Mouse (Mus musculus): ENCODE results near the gene Ptpru. TPM values are rescaled to one million over a fixed set of nuclear protein-coding genes. Genes with fewer than 3 reads are reported as not detected.

Gene Ptpru
- total and polyA plus RNA-seq, 2 experiments from 2014 or later = 22.2 to 34.2 TPM

DNA sequence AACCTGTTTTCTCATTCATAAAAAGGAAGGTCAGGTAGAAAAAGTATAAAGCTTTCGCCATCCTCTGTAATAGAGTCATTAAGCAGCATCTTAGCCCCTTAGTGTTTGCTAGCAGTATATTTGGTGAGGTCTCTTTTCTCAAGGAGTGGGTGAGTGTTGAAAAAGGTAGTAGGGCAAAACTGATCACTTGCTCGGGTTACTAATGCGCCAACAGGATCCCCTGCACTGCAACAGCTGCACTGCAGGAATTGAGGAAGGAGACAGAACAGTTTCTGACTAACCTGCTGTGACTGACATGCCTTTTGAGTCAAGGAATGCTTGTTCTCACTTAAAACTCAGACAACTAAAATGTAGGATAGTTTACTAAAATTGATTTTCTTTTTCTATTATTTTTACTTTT lies 37.2 kb upstream of the Ptpru start:
- H3K36me3 ChIP-seq (ENCODE audit: insufficient read depth, low read length) = no peaks in the 10 kb centered on the region
- H3K27me3 ChIP-seq (ENCODE audit: insufficient read depth, low read length) = no peaks in the 10 kb centered on the region
- 32% methylated on average over 3 of the region's 3 CpGs for WGBS
- H3K9ac ChIP-seq (replicated peaks; ENCODE audit: low read length, poor library complexity, severe bottlenecking) = peak overlapping the region; percentile 100; the same call in 1 of the 2 replicates
- no peak for TF ChIP-seq CTCF (IDR thresholded peaks at IDR 0.05)
- DNase-seq (ENCODE audit: low spot score) (no peak), ATAC-seq (ENCODE audit: low FRiP score) (no peak)
- H3K4me3 ChIP-seq (ENCODE audit: low read depth, low read length) = peak overlapping the region; percentile 99
- peak overlapping the region; percentile 92 for H3K4me2 ChIP-seq (ENCODE audit: low read depth, low read length, poor library complexity, severe bottlenecking)
- no peaks in the 10 kb centered on the region for H3K9me3 ChIP-seq (ENCODE audit: low read length)
- H3K4me1 ChIP-seq (ENCODE audit: insufficient read depth, low read length) = 0 out of 2 replicates have a peak, but pooled peaks cover 6% of the 10 kb centered on the region
- H3K27ac ChIP-seq (ENCODE audit: low read depth, low read length) = no peak overlapping the region

DNA sequence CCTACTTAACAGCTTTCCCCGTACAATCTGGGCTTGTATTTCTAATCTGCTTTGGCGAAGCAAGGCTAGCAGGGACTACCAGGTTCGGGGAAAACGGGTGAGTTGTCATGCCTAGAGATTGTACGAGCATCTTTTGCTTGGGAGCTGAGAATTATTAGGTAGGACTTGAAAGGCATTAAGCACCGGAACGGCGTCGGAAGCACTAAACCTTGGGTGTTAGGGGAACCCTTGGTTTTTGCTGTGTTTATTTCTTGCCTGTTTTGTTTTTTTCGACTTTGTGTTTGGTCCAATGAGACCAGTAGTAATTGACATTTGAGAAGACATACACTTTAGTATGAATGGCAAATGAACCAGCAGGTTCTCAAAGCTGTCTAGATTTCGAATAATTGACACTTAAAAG lies 36.5 kb upstream of the Ptpru start:
- Histone ChIP-seq H3K36me3 (ENCODE audit: insufficient read depth, low read length) (no peaks in the 10 kb centered on the region), H3K9ac (replicated peaks; ENCODE audit: low read length, poor library complexity, severe bottlenecking) (peak overlapping the region; percentile 100), H3K4me1 (ENCODE audit: insufficient read depth, low read length) (0 out of 2 replicates have a peak, but pooled peaks cover 6% of the 10 kb centered on the region), H3K27me3 (ENCODE audit: insufficient read depth, low read length) (no peaks in the 10 kb centered on the region), H3K4me3 (ENCODE audit: low read depth, low read length) (peak overlapping the region; percentile 99), H3K9me3 (ENCODE audit: low read length) (no peaks in the 10 kb centered on the region), H3K27ac (ENCODE audit: low read depth, low read length) (no peak overlapping the region), H3K4me2 (ENCODE audit: low read depth, low read length, poor library complexity, severe bottlenecking) (peak overlapping the region; percentile 92)
- ATAC-seq (ENCODE audit: low FRiP score) (no peak), DNase-seq (ENCODE audit: low spot score) (no peak)
- TF ChIP-seq CTCF (IDR thresholded peaks at IDR 0.05) = no peak
- WGBS = 2% methylated on average over 11 of the region's 11 CpGs

DNA sequence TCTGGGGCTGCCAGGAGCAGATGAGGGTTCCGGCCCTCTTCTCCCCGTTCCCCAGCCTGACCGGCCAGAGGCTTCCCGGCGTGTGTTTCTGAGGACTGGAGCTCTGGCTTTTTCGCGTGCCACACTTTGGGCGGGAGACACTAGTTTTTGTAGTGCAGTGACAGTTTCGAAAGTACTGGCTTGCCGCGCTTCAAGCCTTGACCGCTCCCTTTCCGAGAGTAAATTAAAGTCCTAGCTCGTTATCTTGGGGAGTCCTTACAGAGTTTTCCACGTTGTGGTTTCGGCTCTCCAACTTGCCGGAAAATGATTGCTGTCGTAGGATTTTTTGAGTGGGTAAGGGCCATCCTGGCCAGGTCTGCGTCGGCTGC lies 36.1 kb upstream of the Ptpru start:
- no peaks in the 10 kb centered on the region for H3K36me3 ChIP-seq (ENCODE audit: insufficient read depth, low read length)
- no peak for TF ChIP-seq CTCF (IDR thresholded peaks at IDR 0.05)
- H3K9ac ChIP-seq (replicated peaks; ENCODE audit: low read length, poor library complexity, severe bottlenecking) = peak overlapping the region; percentile 100
- H3K27me3 ChIP-seq (ENCODE audit: insufficient read depth, low read length) = no peaks in the 10 kb centered on the region
- H3K27ac ChIP-seq (ENCODE audit: low read depth, low read length) = peak overlapping the region; percentile 100
- WGBS = 0% methylated on average over 20 of the region's 20 CpGs
- no peak for DNase-seq (ENCODE audit: low spot score)
- peak overlapping the region; percentile 92 for H3K4me2 ChIP-seq (ENCODE audit: low read depth, low read length, poor library complexity, severe bottlenecking)
- H3K9me3 ChIP-seq (ENCODE audit: low read length) = no peaks in the 10 kb centered on the region
- ATAC-seq (ENCODE audit: low FRiP score) = no peak
- H3K4me1 ChIP-seq (ENCODE audit: insufficient read depth, low read length) = 0 out of 2 replicates have a peak, but pooled peaks cover 6% of the 10 kb centered on the region
- peak overlapping the region; percentile 99 for H3K4me3 ChIP-seq (ENCODE audit: low read depth, low read length)

DNA sequence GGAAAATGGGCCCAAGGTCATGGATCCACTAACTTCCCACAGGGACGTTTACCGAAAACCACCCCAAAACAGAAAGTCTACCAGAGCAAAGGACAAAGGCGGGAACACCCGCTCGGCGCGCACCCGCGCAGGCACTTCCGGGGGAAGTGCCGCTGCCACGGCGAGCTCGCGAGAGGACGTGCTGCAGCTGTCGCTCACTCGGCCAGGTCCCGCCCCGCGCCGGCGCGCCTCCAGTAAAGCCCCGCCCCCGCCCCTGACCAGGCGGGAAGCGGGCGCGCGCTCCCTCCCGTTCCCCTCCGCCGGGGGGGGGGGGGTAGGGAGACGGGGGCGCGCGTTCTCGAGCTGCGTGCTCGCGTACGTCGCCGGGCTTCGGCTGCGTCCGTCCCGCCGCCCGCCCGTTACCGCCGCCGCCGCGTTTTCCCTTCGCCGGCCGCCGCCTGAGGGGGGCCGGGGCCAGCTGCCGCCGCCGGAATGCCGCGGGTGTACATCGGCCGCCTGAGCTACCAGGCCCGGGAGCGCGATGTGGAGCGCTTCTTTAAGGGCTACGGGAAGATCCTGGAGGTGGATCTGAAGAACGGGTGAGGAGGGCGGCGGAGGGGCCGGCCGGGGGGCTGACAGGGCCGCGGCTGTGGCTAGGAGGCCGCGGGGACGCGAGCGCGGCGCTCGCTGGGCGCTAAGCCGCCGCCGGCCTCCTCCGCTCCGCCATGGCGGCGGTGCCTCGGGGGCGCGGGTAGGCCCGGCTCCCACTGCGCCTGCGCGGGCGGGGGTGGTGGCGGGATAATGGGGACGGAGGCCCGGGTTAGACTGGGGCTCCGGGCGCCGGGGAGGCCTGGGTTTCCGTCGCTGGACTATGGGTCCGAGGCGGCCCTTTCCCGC lies 35.4 kb upstream of the Ptpru start, which contains the start of gene Srsf4:
Gene Srsf4, plus strand, starts transcription at position 325 of the 876 bp plus-strand sequence.
- peak; percentile 96 for ATAC-seq (ENCODE audit: low FRiP score)

DNA sequence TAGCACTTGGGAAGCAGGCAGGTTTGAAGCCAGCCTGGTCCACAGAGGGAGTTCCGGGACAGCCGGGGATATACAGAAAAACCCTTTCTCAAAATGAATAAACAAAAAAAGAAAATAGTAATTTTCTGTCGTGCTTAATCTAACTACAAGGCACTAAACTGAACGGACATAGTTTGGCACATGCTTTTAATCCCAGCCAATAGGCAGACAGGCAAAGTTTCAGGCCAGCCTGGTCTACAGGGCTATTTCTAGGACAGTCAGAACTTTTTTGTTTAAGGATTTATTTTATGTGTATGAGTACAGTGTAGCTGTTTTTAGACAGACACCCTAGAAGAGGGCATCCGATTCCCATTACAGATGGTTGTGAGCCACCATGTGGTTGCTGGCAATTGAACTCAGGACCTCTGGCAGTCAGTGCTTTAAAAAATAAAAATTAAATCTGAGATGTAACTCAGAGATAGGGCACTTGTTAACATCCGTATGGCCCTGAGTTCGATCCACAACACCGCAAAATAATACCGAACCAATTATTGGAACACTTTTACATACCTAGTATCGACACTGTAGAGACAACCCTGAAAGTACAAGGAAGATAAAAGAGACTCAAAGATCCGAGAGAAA lies 34.7 kb upstream of the Ptpru start:
- H3K9ac ChIP-seq (replicated peaks; ENCODE audit: low read length, poor library complexity, severe bottlenecking) = peak overlapping the region; percentile 46
- H3K27me3 ChIP-seq (ENCODE audit: insufficient read depth, low read length) = no peaks in the 10 kb centered on the region
- peak; percentile 47; the same call in 1 of the 2 replicates for ATAC-seq (ENCODE audit: low FRiP score)
- H3K4me1 ChIP-seq (ENCODE audit: insufficient read depth, low read length) = 0 out of 2 replicates have a peak, but pooled peaks cover 6% of the 10 kb centered on the region
- H3K36me3 ChIP-seq (ENCODE audit: insufficient read depth, low read length) = no peaks in the 10 kb centered on the region
- peak overlapping the region; percentile 99 for H3K4me3 ChIP-seq (ENCODE audit: low read depth, low read length)
- H3K27ac ChIP-seq (ENCODE audit: low read depth, low read length) = peak overlapping the region; percentile 62
- TF ChIP-seq CTCF (IDR thresholded peaks at IDR 0.05) = peak; percentile 18
- no peaks in the 10 kb centered on the region for H3K9me3 ChIP-seq (ENCODE audit: low read length)
- 12% methylated on average over 11 of the region's 11 CpGs for WGBS
- DNase-seq (ENCODE audit: low spot score) = no peak
- peak overlapping the region; percentile 42 for H3K4me2 ChIP-seq (ENCODE audit: low read depth, low read length, poor library complexity, severe bottlenecking)

More for the DNA sequence above, 35.4 kb upstream of the Ptpru start, which contains the start of gene Srsf4:
- peak within 1 kb of the TSS; percentile 100 for H3K27ac ChIP-seq (ENCODE audit: low read depth, low read length)
- H3K27me3 ChIP-seq (ENCODE audit: insufficient read depth, low read length) = no peaks in the 10 kb centered on the region
- no peak for TF ChIP-seq CTCF (IDR thresholded peaks at IDR 0.05)
- H3K9me3 ChIP-seq (ENCODE audit: low read length) = no peaks in the 10 kb centered on the region
- peak; percentile 97 for DNase-seq (ENCODE audit: low spot score)
- no peaks in the 10 kb centered on the region for H3K36me3 ChIP-seq (ENCODE audit: insufficient read depth, low read length)
- under 1% methylated on average over 51 of the region's 116 CpGs for WGBS
- peak within 1 kb of the TSS; percentile 99 for H3K4me3 ChIP-seq (ENCODE audit: low read depth, low read length)
- H3K4me2 ChIP-seq (ENCODE audit: low read depth, low read length, poor library complexity, severe bottlenecking) = peak within 1 kb of the TSS; percentile 92
- peak within 1 kb of the TSS; percentile 100 for H3K9ac ChIP-seq (replicated peaks; ENCODE audit: low read length, poor library complexity, severe bottlenecking)
- H3K4me1 ChIP-seq (ENCODE audit: insufficient read depth, low read length) = 0 out of 2 replicates have a peak, but pooled peaks cover 6% of the 10 kb centered on the region

Data from midbrain, postnatal 0 days (tissue).